Mouse (Mus musculus): ENCODE measurements around the gene Slc29a2.
"Not testable (repeated sequence)": the region's sequence is repeated elsewhere in the genome, so short reads cannot be mapped to it uniquely, and the experiment has no call there.

Gene Slc29a2

DNA sequence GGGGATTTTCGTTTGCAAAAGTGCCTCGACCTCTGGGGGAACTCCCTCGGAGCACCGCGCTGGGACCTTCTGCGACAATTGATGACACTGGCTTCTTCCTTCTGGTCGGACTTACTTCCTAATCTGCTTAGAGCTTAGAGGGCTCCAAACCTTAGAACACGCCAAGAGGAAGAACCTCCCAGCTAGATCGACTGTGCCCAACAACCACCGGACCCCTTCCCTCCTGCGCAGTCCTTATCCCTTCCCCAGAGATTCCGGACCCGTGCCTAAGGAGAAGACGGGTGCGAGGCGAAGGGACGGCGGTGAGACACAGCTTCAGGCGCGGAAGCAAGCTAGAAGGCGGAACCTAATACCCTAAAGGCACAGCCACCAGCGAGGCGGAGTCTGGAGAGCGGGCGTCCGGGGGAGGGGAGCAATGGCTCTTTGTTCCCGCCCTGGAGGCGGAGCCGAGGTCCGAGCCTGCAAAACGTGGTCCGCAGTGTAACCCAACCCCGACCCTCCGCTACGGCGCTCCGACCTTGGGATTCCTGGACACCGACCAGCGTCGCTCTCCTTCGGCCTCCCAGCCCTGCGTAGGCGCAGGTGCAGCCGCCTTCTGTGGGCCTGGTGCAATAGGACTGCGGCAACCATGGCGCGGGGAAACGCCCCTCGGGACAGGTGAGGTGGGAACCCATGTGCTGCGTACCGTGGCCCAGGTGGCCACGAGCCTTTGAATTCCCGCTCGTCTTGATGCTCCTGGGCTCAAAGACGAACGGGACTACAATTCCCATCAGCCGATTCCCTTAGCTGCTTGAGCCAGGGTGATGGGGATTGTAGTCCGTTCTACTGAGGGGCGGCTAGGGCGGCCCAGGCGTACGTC, at the start of gene Slc29a2:
TSS of gene Slc29a2 (plus strand) at position 240 of the 859 bp plus-strand sequence.
- peak; percentile 92 for DNase-seq

DNA sequence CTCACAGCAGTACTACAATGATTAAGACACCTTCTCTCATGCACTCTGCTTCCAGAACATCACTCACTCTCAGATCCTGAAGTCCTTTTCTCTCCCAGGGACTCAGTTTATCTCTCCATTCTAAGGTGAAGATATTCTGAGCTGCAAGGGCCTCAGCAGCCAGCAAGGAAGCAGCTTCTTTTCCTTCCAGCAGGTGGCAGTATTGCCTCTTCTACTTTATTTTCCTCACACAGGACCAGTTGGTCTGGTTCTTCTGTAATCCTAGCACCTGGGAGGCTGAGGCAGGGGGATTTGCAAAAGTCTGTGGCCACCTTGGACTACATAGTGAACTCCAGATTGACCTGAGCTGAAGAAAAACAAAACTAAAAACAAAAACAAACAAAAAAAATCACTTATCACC, 41.9 kb upstream of the Slc29a2 start:
- peak; percentile 85 for DNase-seq

DNA sequence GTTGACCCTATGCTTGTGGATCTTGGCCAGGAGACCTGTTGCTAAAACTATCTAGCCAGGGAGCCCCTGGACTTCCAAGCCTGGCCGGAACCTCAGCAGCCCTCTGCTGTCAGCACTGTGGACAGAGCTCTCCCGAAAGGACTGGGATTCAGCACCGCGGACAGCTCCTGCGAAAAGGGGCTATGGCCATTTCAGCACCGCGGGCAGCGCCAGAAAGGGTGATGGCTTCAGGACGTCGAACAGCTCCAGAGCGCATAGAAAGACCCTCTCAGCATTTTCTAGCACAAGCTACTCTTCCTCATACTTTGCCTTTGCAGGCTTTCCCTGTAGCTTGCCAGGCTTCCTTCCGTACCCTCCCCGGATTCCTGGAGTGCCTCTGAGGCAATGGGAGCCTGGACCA, 34.6 kb upstream of the Slc29a2 start:
- no peak for DNase-seq

DNA sequence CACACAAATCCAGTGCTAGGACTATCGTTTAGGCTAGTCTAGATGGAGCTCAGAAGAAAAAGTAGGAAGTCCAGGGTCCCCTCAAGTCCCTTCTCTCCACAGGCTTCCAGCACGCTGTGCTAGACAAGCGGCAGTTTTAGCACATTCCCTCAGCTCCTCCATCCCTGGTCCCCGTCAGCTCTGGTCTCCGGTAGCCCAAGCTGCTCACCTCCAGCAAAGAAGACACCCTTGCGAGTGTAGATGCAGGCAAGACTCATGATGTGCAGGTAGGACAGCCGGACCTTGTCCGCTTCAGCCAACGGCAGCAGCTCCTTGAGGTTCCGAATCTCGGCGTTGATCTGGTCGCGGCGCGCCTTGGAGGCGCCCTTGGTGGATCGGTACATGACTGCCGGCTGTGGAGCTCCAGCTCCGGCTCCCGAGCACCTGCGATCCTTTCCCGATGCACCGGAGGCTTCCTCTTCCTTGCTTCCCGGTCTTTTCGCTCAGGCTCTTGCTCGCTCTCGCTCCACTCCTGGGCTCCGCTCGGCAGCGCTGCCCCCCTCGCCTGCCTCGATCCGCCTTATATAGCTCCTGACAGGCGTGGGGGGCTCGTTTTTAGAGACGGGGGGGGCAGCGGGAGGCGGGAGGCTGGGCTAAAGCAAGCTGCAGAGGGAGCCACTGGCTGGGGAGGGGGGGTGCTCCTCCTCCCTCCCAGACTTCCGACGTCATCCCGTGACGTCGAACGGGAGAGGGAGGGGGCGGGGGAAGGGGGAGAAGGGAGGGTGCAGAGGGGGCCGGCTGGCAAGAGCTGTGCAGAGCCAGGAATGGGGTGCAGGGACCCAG, 34.0 kb upstream of the Slc29a2 start:
- peak; percentile 82 for DNase-seq

DNA sequence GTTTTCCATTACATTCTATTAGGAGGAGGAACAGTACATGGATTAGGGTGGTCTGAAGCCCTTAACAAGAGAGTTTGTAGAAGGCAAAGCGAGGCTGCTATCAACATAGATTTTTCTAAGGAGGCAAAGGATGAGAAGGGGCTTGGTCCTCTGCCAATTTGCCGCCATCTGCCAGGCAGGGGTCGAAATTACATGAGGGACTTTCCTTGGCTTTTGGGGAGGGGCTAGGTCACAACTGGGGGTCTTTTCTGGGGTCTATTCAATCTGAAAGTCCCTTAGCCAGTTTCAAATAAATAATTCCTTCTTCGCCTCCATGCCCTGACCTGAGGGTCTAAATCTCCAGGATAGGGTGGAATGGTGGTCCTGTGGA, 33.4 kb upstream of the Slc29a2 start, which contains the start of gene Npas4:
TSS of gene Npas4 (minus strand) at position 61 of the 370 bp plus-strand sequence.
- DNase-seq = peak; percentile 78

DNA sequence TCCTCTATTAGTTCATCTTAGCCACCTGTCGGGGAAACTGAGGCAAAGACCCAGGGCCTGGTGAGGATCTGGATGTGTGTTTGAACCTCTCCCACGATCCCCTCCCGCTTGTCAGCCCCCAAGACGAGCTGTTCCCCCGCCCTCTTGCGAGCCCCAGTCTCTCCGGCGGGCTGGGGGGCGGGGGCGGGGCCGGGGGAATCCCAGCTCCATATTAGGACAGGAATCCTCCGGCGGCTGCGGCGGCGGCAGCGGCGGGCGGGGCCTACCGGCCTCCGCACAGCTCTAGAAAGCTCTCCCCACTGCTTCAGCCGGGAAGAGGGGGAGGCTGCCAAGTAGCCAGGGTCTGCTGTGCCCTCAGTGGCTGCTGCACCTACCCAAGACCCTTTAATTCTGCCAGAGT, 32.9 kb upstream of the Slc29a2 start:
- peak; percentile 64 for DNase-seq

DNA sequence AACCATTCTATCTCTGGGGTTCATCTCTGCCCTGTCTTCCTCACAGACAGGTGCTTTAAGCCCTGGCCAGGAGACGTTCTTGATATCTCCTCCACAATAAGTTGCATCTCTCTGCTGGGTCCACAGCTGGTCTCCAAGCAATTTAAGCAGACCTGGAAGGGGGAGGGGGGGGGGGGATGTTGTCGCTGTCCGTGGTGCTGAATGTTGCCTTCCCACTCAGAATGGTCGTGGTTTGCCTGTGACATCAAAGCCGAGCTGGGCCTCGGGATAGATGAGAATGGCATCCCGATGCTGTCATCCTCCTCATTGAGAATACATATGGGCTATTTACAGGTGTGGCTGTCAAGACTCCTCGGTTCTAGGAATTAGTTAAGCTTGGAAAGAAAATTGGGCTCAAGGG, 31.3 kb upstream of the Slc29a2 start:
- no peak for DNase-seq

DNA sequence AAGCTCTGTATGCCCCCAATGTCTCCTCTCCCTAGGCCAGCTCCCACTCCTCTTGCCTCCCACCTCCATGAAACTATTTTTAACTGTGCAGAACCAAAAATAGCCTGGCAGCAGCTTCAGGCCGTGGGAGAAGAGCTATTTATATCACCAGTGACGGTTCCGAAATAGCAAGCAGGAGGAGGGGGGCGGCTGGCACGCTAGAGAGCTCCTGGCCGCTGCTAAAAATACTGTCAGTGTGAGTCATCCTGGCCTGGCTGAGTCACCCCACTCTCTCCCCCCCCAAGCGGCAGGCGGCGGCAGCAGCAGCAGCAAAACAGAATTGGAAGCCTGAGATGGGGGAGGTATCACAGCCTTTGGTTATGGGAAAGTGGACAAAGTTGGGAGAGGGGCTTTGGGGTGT, 30.8 kb upstream of the Slc29a2 start:
- peak; percentile 92 for DNase-seq

DNA sequence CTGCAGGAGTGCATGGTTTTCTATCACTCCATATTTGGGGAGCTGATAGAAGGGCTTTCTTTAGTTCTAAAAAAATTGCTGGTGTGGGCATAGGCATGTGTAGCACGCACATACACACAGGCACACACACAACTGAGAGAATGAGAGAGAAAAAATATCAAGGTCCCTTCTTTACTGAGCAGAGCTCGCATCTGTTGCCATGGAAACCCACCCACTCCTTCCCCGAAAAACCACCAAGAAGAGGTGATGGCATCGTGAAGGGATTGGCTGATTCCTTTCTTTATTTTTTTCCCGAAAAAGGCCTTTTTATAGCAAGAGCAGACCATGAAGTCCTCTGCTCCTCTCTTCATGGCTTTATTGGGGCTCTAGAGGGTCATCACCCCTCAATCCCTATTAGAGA, 29.6 kb upstream of the Slc29a2 start:
- no peak for DNase-seq

DNA sequence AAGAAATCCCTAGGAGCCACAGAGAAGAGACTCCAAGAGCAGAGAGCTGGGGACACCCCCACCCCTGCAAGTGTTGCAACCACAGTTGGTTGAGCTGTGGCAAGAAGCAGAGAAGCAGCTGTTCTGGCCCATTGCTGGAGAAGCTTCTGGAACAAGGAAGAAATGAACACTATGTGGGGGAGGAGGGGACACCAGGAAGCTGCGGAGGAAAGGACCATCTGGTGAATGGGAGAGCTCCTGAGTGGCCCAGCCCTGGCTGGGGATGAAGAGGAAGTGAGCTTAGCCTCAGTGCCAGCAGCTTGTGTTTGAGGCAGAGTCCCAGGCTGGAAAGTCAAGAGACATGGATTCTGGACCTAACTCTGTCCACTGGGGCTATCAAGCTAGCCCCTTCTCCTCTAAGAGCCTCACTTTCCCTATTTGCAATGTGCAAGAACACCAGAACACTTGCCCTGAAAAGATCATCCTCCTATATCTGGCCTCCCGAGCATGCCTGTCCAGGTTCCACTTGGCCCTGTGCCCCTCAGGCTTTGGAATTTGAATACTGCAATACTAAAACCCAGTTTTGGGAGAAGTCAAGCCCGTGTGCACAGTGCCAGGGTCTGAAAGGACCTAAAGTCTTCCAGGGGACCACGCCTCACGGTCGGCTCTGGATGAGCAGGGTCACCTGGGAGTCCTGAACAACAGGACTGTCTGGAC, 24.1 kb upstream of the Slc29a2 start:
- DNase-seq = no peak

DNA sequence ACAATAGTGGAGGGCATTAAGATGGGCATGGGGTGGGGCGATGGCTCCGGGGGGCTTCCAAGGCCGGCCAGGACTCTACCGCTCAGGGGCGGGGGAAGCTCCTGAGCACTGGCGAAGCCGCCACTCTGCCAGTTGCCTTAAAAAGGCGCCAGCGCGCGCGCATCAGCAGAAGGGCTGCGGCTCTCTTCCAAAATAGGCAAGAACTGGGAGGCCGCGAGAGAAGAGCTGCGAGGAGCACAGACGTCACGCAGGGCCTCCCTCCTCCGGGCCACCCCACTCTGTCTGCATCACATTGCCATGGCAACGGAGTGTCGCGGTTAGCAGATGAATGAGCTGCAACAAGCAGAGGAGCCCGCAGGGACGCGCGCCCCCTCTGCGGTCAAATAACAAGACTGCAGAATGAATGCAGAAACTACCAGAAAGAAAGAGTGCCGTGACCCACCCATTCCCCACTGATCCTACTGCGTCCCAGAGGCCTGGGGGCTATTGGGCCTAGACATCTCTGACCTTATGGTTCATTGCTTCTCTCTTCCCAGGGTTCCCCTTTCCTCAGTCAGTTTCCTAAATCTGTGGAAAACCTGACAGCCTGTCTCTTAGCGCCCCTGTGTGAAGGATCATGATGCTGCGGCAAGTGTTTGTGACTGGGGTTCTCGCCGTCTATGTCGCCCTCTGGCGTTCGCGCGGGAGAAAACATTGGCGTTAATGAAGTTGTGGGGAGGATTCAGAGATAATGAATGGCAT, 21.8 kb upstream of the Slc29a2 start:
- peak; percentile 92 for DNase-seq

DNA sequence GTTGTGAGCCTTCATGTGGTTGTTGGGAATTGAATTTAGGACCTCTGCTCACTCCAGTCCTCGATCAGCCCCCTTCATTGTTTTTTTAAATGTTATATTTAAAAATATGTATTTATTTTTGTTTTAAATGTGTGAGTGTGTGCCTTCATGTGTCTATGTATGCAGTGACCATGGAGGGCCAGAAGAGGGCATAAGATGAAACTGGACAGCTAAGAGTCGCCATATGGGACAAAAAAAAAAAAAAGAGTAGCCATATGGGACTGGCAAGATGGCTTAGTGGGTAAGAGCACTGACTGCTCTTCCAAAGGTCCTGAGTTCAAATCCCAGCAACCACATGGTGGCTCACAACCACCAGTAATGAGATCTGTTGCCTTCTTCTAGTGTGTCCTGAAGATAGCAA, 20.0 kb upstream of the Slc29a2 start:
- DNase-seq = not testable (repeated sequence)

DNA sequence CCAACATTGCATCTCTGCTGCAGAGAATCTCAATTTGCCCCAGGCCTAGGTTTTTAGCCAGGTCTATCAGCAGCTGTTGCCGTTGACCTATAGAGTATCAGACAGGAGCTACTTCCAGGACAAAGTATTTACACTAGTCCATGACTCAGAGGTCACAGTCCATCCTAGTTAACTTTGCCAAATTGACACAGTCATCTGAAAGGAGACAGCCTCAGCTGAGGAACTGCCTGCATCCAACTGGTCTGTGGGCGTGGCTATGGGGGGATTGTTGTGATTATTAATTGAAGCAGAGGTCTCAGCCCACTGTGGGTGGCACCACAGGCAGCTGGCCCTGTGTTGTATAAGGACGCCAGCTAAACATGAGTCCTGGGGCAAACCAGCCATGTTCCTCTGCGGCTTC, 18.7 kb upstream of the Slc29a2 start:
- no peak for DNase-seq

DNA sequence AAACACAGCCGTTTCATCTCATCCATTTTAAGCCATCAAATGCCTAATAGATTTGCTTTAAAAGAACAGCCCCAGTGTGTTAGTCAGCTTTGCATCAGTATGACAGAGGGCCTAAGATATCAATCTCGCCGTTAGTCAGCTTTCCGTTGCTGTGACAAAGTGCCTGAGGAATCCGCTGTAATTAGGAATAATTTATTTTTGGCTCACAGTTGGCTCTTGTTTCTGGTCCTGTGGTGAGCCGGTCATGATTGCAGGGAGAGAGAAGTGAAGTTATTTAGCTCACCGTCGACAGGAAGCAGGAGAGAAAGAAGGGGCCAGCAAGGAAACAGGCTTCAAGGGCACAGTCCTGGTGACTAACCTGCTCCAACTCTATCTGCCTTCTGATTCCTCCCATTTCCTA, 10.5 kb upstream of the Slc29a2 start:
- DNase-seq = no peak

DNA sequence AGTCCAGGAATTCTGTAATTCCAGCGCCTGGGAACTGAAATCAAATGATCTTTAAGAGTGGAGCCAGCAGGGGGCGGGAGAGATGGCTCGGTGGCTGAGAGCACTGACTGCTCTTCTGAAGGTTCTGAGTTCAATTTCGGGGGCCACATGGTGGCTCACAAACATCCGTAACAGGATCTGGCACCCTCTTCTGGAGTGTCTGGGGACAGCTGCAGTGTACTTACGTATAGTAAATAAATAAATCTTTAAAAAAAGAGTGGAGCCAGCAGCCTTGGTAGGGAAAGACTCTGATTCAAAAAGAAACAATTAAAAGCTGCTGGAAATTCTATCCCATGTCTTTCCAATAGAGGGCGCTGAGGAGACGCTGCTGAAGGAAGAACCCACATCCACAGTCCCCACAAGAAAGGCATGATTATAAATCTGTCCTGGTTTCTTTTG, 8.7 kb upstream of the Slc29a2 start:
- DNase-seq = peak; percentile 70

DNA sequence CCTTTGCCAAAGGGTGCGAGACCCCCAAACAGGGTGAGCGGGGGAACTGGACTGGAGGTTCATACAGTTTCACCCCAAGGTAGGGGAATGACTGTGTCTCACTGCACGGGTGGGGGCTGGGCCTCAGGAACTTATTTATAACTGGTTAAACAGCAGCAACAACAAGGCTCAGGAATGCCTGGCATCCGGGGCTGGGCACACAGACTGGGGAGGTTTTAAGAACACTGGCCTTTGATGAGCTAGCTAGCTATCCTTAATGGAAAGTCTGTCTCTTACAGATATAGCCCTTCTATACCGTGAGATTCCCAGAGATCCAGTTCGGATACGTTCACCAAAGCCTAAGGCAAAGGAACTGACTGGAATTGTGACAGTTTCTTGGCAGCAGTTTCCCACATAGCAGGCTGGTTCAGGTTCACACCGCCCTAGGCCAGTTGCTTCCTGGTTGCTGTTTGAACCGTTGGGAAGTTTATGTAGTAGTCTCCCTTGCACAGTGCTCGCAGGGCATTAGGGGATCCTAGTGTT, 7.4 kb upstream of the Slc29a2 start:
- DNase-seq = no peak

DNA sequence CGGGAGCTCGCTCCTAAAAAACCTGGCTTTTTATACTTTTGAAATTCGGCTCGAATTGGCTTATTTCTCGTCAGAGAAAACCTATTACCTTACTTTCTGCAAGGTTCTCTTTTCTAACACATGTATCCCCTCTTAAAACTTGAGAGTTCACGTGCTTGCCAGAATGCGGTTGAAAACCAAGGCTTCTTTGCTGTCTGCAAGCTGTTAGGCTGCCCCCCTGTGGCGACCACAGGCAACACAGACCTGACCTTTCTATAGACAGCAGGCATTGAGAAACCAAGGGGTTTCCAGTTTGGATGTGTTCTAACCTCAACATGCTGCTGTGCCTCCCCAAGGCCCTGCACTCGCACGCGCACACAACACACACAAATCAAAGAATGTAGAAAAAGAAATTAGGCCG, 6.9 kb upstream of the Slc29a2 start:
- DNase-seq = peak; percentile 80

DNA sequence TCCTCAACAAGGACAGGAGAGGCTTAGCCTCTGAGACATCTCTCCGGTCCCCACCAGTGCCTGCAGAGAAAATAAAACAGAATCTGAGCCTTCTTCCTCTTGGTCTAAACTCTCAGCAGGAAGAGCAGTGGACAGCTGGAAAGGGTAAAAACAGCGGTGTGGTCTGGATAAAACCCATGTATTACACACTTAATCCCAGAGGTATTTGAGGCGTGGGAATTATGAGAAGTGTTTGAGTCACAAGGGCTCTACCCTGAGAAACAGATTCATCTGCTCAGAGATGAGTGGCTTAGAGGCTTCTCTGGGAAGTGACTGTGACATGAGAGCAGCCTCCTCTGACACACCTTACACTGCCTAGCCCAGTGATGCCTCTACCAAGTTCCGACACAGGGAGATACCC, 6.0 kb upstream of the Slc29a2 start:
- DNase-seq = no peak

DNA sequence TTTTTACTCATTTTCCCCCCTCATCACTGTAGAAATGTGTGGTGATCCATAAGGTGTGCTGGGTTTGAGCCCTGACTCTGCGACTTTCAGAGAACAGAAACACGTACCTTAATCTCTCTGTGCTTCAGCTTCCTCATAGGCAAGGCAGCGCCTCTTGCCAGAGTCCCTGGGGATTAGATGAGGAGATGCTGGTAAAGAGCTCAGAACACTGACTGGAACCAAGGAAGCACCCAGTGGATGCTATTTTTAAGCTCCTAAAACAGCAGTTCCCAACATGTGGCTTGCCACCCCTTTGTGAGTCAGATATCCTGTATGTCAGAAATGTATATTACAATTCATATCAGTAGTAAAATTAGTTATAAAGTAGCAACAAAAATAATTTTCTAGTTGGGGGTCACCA, 5.5 kb upstream of the Slc29a2 start:
- DNase-seq = no peak

DNA sequence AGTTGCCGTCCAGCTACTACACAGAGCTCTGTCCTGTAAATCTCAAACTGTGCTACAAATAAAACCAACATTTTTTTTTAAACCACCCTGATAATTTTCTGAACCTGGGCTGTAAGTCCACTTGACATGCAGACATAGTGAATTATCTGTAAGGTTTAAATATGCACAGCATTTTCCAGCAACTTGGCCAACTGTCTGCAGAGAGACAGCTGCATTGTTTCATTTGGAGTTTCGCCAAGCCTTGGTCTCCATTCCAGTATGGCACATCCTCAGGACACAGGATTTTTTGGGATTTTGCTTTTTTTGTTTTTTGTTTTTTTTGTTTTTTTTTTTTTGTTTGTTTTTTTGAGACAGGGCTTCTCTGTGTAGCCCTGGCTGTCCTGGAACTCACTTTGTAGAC, 2.2 kb upstream of the Slc29a2 start:
- DNase-seq = no peak

DNA sequence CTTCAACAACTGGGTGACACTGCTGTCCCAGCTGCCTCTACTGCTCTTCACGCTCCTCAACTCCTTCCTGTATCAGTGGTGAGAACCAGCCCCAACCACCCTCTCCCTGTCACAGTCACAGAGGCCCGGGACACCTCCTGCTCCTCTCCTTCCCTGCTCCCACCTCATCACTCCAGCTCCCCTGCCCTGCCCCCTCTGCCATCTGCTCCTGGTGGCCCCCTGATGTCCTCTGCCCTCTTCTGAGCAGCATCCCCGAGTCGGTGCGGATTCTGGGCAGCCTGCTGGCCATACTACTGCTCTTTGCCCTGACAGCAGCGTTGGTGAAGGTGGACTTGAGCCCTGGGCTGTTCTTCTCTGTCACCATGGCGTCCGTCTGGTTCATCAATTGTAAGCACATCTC, 2.5 kb downstream of the Slc29a2 start:
- DNase-seq = peak; percentile 40

DNA sequence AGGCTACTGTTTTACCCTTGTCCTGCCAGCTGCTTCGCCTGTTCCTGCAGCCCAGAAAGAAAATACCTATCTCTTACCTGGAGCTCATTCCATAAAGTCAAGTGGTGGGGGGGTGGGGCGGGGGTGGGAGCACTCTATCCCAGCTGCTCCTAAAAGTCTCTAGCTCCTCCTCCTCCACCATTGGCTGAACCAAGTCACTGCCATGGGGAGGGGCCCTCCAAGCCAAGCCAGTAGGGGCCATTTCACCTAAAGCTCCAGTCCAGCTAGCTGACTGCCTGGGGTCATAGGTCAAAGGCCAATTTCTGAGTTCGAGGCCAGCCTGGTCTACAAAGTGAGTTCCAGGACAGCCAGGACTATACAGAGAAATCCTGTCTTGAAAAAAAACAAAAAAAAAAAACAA, 9.0 kb downstream of the Slc29a2 start:
- DNase-seq = no peak

All from cerebellum, adult 9-10 months (tissue).